Comparison of ENCODE assay signal across 8 mouse cellular contexts in the genomic region with DNA sequence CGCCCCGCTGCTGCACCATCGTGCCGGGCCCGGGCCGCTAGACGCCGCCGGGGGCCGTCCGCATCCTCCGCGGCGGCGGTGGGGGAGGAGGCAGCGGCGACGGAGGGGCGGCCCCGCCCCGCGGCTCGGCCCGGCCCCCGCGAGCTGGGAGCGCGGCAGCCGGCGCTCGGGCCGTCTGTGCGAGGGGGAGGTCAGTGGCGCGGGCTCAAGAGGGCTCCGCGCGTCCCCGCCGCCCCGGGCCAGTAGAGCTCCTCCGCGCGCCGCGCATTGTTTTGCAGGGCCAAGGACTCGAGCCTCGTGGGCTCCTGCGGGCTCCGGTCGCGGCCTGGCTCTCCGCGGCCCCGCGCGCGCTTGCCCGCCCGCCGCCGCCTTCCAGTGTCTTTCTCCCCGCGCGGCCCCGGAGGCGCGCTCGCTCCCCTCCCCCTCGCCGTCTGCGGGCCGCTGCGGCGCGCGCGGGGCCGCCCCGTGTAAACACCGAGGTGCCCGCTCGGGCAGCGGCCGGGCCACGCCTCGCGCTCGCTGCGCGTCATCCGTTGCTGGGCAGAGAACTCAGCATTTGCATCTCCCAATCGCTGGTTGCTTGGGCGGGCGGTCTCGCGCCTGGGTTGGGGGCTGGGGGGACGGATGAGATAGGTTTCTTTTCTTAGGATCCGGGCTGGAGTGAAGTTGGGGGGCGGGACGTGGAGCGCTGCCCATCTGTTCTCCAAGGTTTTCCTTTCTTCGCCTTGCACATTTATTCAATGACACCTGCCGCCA. TPM values are rescaled to one million over a fixed set of nuclear protein-coding genes. Genes with fewer than 3 reads are reported as not detected.
A peak's percentile ranks its signal among the peaks of the same experiment; 100 is the strongest.
DNase-seq lines count a peak whose midpoint lies in the region; ATAC-seq and TF ChIP-seq lines count a peak whose summit lies in the region.

A gene (minus strand): TSS at position 384 of the 756 bp plus-strand sequence.

- peak within 1 kb of the TSS; percentile 98 for H3K9ac ChIP-seq in kidney, embryonic 14.5 days (ENCODE audit: low read depth, low read length)
- H3K9ac ChIP-seq in limb, embryonic 15.5 days = peak within 1 kb of the TSS; percentile 81
- peak within 1 kb of the TSS; percentile 94 for H3K9ac ChIP-seq in midbrain, postnatal 0 days (replicated peaks; ENCODE audit: low read length, poor library complexity, severe bottlenecking)

- peak; percentile 34 for TF ChIP-seq POLR2A in embryonic fibroblast, embryonic 13.5 days (IDR thresholded peaks at IDR 0.05; ENCODE audit: low read depth, low read length)

- DNase-seq in B cell, adult 2 months = peak; percentile 98
- peak; percentile 98 for DNase-seq in brain, adult 2 months (ENCODE audit: low read depth, low spot score)
- peak; percentile 98 for DNase-seq in heart, embryonic 10.5 days (ENCODE audit: low spot score)
- peak; percentile 97 for DNase-seq in midbrain, postnatal 0 days (ENCODE audit: low spot score)
- peak; percentile 98 to 99 for DNase-seq in spleen, postnatal 10 days (ENCODE audit: low spot score in 2 of 2)

- H3K27me3 ChIP-seq in heart, embryonic 10.5 days (ENCODE audit: insufficient read depth, poor library complexity, severe bottlenecking) = no peaks in the 10 kb centered on the region
- no peaks in the 10 kb centered on the region for H3K27me3 ChIP-seq in kidney, embryonic 14.5 days (ENCODE audit: control insufficient read depth, insufficient read depth, low read length)
- no peaks in the 10 kb centered on the region for H3K27me3 ChIP-seq in limb, embryonic 15.5 days
- H3K27me3 ChIP-seq in midbrain, postnatal 0 days (ENCODE audit: insufficient read depth, low read length) = no peaks in the 10 kb centered on the region

- peak within 1 kb of the TSS; percentile 97 for H3K27ac ChIP-seq in embryonic fibroblast, embryonic 13.5 days (ENCODE audit: insufficient read depth, low read length)
- peak within 1 kb of the TSS; percentile 99 for H3K27ac ChIP-seq in heart, embryonic 10.5 days
- peak within 1 kb of the TSS; percentile 99 for H3K27ac ChIP-seq in kidney, embryonic 14.5 days (ENCODE audit: low read depth, low read length)
- peak within 1 kb of the TSS; percentile 100 for H3K27ac ChIP-seq in limb, embryonic 15.5 days
- peak within 1 kb of the TSS; percentile 99 for H3K27ac ChIP-seq in midbrain, postnatal 0 days (ENCODE audit: low read depth, low read length)

- no peaks in the 10 kb centered on the region for H3K4me1 ChIP-seq in embryonic fibroblast, embryonic 13.5 days (ENCODE audit: control insufficient read depth, insufficient read depth, low read length)
- H3K4me1 ChIP-seq in heart, embryonic 10.5 days = peaks cover 51% of the 10 kb centered on the region
- peaks cover 26% of the 10 kb centered on the region for H3K4me1 ChIP-seq in kidney, embryonic 14.5 days (ENCODE audit: control insufficient read depth, insufficient read depth, low read length)
- peaks cover 41% of the 10 kb centered on the region for H3K4me1 ChIP-seq in limb, embryonic 15.5 days
- peaks cover 10% of the 10 kb centered on the region; the same call in 1 of the 2 replicates for H3K4me1 ChIP-seq in midbrain, postnatal 0 days (ENCODE audit: insufficient read depth, low read length)

- TF ChIP-seq CTCF in embryonic fibroblast, embryonic 13.5 days (IDR thresholded peaks at IDR 0.05; ENCODE audit: borderline replicate concordance, insufficient read depth, low read length) = no peak
- no peak for TF ChIP-seq CTCF in midbrain, postnatal 0 days (IDR thresholded peaks at IDR 0.05)

- peak within 1 kb of the TSS; percentile 86 for H3K4me3 ChIP-seq in embryonic fibroblast, embryonic 13.5 days (ENCODE audit: insufficient read depth, low read length)
- H3K4me3 ChIP-seq in heart, embryonic 10.5 days = peak within 1 kb of the TSS; percentile 91
- H3K4me3 ChIP-seq in kidney, embryonic 14.5 days (ENCODE audit: low read length) = peak within 1 kb of the TSS; percentile 92
- peak within 1 kb of the TSS; percentile 84 for H3K4me3 ChIP-seq in limb, embryonic 15.5 days
- peak within 1 kb of the TSS; percentile 74 for H3K4me3 ChIP-seq in midbrain, postnatal 0 days (ENCODE audit: low read depth, low read length)

- H3K4me2 ChIP-seq in kidney, embryonic 14.5 days (replicated peaks; ENCODE audit: low read depth, low read length) = peak within 1 kb of the TSS; percentile 80
- H3K4me2 ChIP-seq in limb, embryonic 15.5 days = peak within 1 kb of the TSS; percentile 92
- H3K4me2 ChIP-seq in midbrain, postnatal 0 days (ENCODE audit: low read depth, low read length, poor library complexity, severe bottlenecking) = peak within 1 kb of the TSS; percentile 91

- WGBS in heart, embryonic 10.5 days = 1% methylated on average over 104 of the region's 104 CpGs
- WGBS in kidney, embryonic 14.5 days = under 1% methylated on average over 87 of the region's 104 CpGs
- WGBS in limb, embryonic 15.5 days = 1% methylated on average over 59 of the region's 104 CpGs
- 1% methylated on average over 37 of the region's 104 CpGs for WGBS in midbrain, postnatal 0 days

- peak; percentile 60 for ATAC-seq in kidney, embryonic 14.5 days (ENCODE audit: low FRiP score, low TSS enrichment)
- peak; percentile 57 for ATAC-seq in limb, embryonic 15.5 days (ENCODE audit: insufficient number of reproducible peaks, low FRiP score, low TSS enrichment, low read depth)
- ATAC-seq in midbrain, postnatal 0 days (ENCODE audit: low FRiP score) = peak; percentile 80

- no peaks in the 10 kb centered on the region for H3K9me3 ChIP-seq in heart, embryonic 10.5 days
- no peaks in the 10 kb centered on the region for H3K9me3 ChIP-seq in kidney, embryonic 14.5 days (ENCODE audit: control insufficient read depth, low read length)
- no peaks in the 10 kb centered on the region for H3K9me3 ChIP-seq in limb, embryonic 15.5 days
- H3K9me3 ChIP-seq in midbrain, postnatal 0 days (ENCODE audit: low read length) = no peaks in the 10 kb centered on the region

- 0 out of 2 replicates have a peak, but pooled peaks cover 7% of the 10 kb centered on the region for H3K36me3 ChIP-seq in heart, embryonic 10.5 days
- H3K36me3 ChIP-seq in kidney, embryonic 14.5 days (ENCODE audit: control insufficient read depth, insufficient read depth, low read length) = peaks cover 4% of the 10 kb centered on the region; the same call in 1 of the 2 replicates
- 0 out of 2 replicates have a peak, but pooled peaks cover 2% of the 10 kb centered on the region for H3K36me3 ChIP-seq in limb, embryonic 15.5 days
- H3K36me3 ChIP-seq in midbrain, postnatal 0 days (ENCODE audit: insufficient read depth, low read length) = no peaks in the 10 kb centered on the region

RNA-seq across cellular contexts. Expression of the gene that starts here (rescaled TPM):
- 15.0 and 20.3 TPM in 2 replicates for polyA plus RNA-seq in embryonic fibroblast, embryonic 13.5 days (2011; ENCODE audit: insufficient read length, low read depth, missing spikeins)
- polyA plus RNA-seq in heart, embryonic 10.5 days (2016; fragmentation: Nextera tagmentation; extraction: Ambion mirVana) = 6.7 and 10.5 TPM in 2 replicates
- 22.3 and 25.3 TPM in 2 replicates for polyA plus RNA-seq in kidney, embryonic 14.5 days (2014; fragmentation: Nextera tagmentation; extraction: Ambion mirVana)
- 5.2 and 6.6 TPM in 2 replicates for polyA plus RNA-seq in limb, embryonic 15.5 days (2015; fragmentation: Nextera tagmentation; extraction: Ambion mirVana)
- 45.3 and 55.7 TPM in 2 replicates for total RNA-seq in midbrain, postnatal 0 days (2014; rRNA removed)
- 9.4 and 10.8 TPM in 2 replicates for polyA plus RNA-seq in midbrain, postnatal 0 days (2015; fragmentation: Nextera tagmentation; extraction: Ambion mirVana)

Comparison
In these comparisons a context has a peak if more than half of its experiments do, and no peak if none do; other contexts are left out.
1. Peak in every context shown above with its lines: DNase-seq, ATAC-seq, H3K4me3 ChIP-seq and H3K27ac ChIP-seq.